8 mouse cellular contexts compared by ENCODE assay signal in genomic region chr17:34169279-34169678, GRCm38 (mm10). TPM values are rescaled to one million over a fixed set of nuclear protein-coding genes. Genes with fewer than 3 reads are reported as not detected.
DNase-seq lines count a peak whose midpoint lies in the region; ATAC-seq and TF ChIP-seq lines count a peak whose summit lies in the region.

No protein-coding gene starts in this region.

- H3K27ac ChIP-seq in intestine, postnatal 0 days (ENCODE audit: low read depth, low read length): no peak overlapping the region
- no peak overlapping the region for H3K27ac ChIP-seq in intestine, embryonic 16.5 days (ENCODE audit: low read length)
- H3K27ac ChIP-seq in ES-E14 (ENCODE audit: insufficient read depth, low read depth, low read length, poor library complexity, severe bottlenecking): no peak overlapping the region
- H3K27ac ChIP-seq in left cerebral cortex, adult 2 months: no peak overlapping the region

- 0 out of 2 replicates have a peak, but pooled peaks cover 4% of the 10 kb centered on the region for H3K9me3 ChIP-seq in intestine, postnatal 0 days (ENCODE audit: control insufficient read depth)
- H3K9me3 ChIP-seq in intestine, embryonic 16.5 days (ENCODE audit: control insufficient read depth, low read length): peaks cover 10% of the 10 kb centered on the region
- no peaks in the 10 kb centered on the region for H3K9me3 ChIP-seq in ES-E14 (ENCODE audit: control insufficient read depth, insufficient read depth, low read depth, low read length)

- no peaks in the 10 kb centered on the region for H3K79me2 ChIP-seq in C2C12 (ENCODE audit: control insufficient read depth, insufficient read depth)

- peak; percentile 88 for TF ChIP-seq CTCF in intestine, postnatal 0 days (IDR thresholded peaks at IDR 0.05; ENCODE audit: low read depth)
- TF ChIP-seq CTCF in C2C12 (IDR thresholded peaks at IDR 0.05; ENCODE audit: control insufficient read depth, insufficient read depth, insufficient read length): peak; percentile 3
- TF ChIP-seq CTCF in left cerebral cortex, adult 2 months (IDR thresholded peaks at IDR 0.05): peak; percentile 73

- no peak overlapping the region for H3K4me2 ChIP-seq in intestine, postnatal 0 days (replicated peaks; ENCODE audit: low read depth)
- no peak overlapping the region for H3K4me2 ChIP-seq in intestine, embryonic 16.5 days (ENCODE audit: low read depth, low read length)

- H3K4me1 ChIP-seq in intestine, postnatal 0 days (replicated peaks; ENCODE audit: control insufficient read depth, insufficient read depth, low read length): no peaks in the 10 kb centered on the region
- no peaks in the 10 kb centered on the region for H3K4me1 ChIP-seq in intestine, embryonic 16.5 days (ENCODE audit: control insufficient read depth, insufficient read depth, low read length)
- no peaks in the 10 kb centered on the region for H3K4me1 ChIP-seq in ES-E14 (ENCODE audit: control insufficient read depth in 2 of 2, insufficient read depth in 2 of 2, low read length in 2 of 2, poor library complexity in 1 of 2)

- in situ Hi-C loops in ES-E14 (cut with MboI; ENCODE audit: low sequenced_read_pairs in 2 of 2, unreplicated experiment in 2 of 2): no loop called here

- no peak for DNase-seq in ES-E14 (ENCODE audit: low read depth, low spot score)
- DNase-seq in embryo, embryonic 9.5 days (ENCODE audit: extremely low spot score): peak; percentile 26
- DNase-seq in left cerebral cortex, adult 2 months (ENCODE audit: extremely low spot score in 1 of 2, low spot score in 2 of 2): no peak
- peak; percentile 24 for DNase-seq in right cerebral cortex, postnatal 14 days
- no peak for DNase-seq in ovary, adult 18-20 months (ENCODE audit: low spot score)

- intact Hi-C loops in left cerebral cortex, adult 2 months (cut with DNase I): loop anchor here (1.0 to 2.0 kb wide), 2 partner anchors 34 to 68 kb away; no protein-coding TSS in a partner anchor

- peaks cover 3% of the 10 kb centered on the region; the same call in 1 of the 2 replicates for H3K27me3 ChIP-seq in intestine, postnatal 0 days (replicated peaks; ENCODE audit: control insufficient read depth, insufficient read depth, low read length)
- H3K27me3 ChIP-seq in intestine, embryonic 16.5 days (replicated peaks; ENCODE audit: control insufficient read depth, insufficient read depth, low read length): no peaks in the 10 kb centered on the region
- H3K27me3 ChIP-seq in C2C12 (ENCODE audit: control insufficient read depth, insufficient read depth, insufficient read length): peaks cover 2% of the 10 kb centered on the region

- ATAC-seq in intestine, postnatal 0 days: peak; percentile 46; the same call in 1 of the 2 replicates
- ATAC-seq in intestine, embryonic 16.5 days: no peak

- no peak overlapping the region for H3ac ChIP-seq in C2C12 (ENCODE audit: control insufficient read depth, insufficient read length, low read depth)

- H3K4me3 ChIP-seq in intestine, postnatal 0 days (ENCODE audit: low read depth, low read length): no peak overlapping the region
- H3K4me3 ChIP-seq in intestine, embryonic 16.5 days (ENCODE audit: low read length): no peak overlapping the region
- H3K4me3 ChIP-seq in C2C12 (ENCODE audit: insufficient read depth, poor library complexity, severe bottlenecking) (no peak overlapping the region), ES-E14 (ENCODE audit: insufficient read depth in 1 of 2, low read depth in 1 of 2, low read length in 2 of 2, poor library complexity in 1 of 2, severe bottlenecking in 1 of 2) (no peak overlapping the region)
- no peak overlapping the region for H3K4me3 ChIP-seq in left cerebral cortex, adult 2 months

- WGBS in intestine, postnatal 0 days: 0% methylated on average over 2 of the region's 2 CpGs
- WGBS in intestine, embryonic 16.5 days: 0% methylated on average over 2 of the region's 2 CpGs

- H3K9ac ChIP-seq in intestine, postnatal 0 days (ENCODE audit: low read depth, low read length): no peak overlapping the region
- H3K9ac ChIP-seq in intestine, embryonic 16.5 days (ENCODE audit: low read depth, low read length): no peak overlapping the region
- H3K9ac ChIP-seq in ES-E14 (ENCODE audit: insufficient read depth, low read depth, low read length, poor library complexity, severe bottlenecking): no peak overlapping the region

- H3K79me3 ChIP-seq in C2C12 (ENCODE audit: low read depth): no peaks in the 10 kb centered on the region

- H3K36me3 ChIP-seq in intestine, postnatal 0 days (ENCODE audit: control insufficient read depth, insufficient read depth): no peaks in the 10 kb centered on the region
- no peaks in the 10 kb centered on the region for H3K36me3 ChIP-seq in intestine, embryonic 16.5 days (ENCODE audit: control insufficient read depth, insufficient read depth, low read length)
- no peaks in the 10 kb centered on the region for H3K36me3 ChIP-seq in C2C12 (ENCODE audit: control insufficient read depth, insufficient read depth)
- no peaks in the 10 kb centered on the region for H3K36me3 ChIP-seq in ES-E14 (ENCODE audit: control insufficient read depth, insufficient read depth, low read length, poor library complexity, severe bottlenecking)

TF ChIP-seq in C2C12, 6 proteins besides CTCF, POLR2A, EP300 and RAD21:
- TF ChIP-seq MYOG (IDR thresholded peaks at IDR 0.05; ENCODE audit: control insufficient read depth, extremely low read depth, insufficient read length): no peak
- TF ChIP-seq CEBPB (IDR thresholded peaks at IDR 0.05; ENCODE audit: low read depth): no peak
- TF ChIP-seq USF1 (IDR thresholded peaks at IDR 0.05; ENCODE audit: low read depth): no peak
- TF ChIP-seq MYOD1 (IDR thresholded peaks at IDR 0.05; ENCODE audit: control insufficient read depth, insufficient read length, low read depth): no peak
- no peak for TF ChIP-seq FOSL1 (IDR thresholded peaks at IDR 0.05; ENCODE audit: insufficient read depth, low read length, poor library complexity, severe bottlenecking)

TF ChIP-seq in ES-E14, 5 proteins besides CTCF, POLR2A, EP300 and RAD21:
- TF ChIP-seq CHD2 (IDR thresholded peaks at IDR 0.05; ENCODE audit: low read depth, low read length): no peak
- no peak for TF ChIP-seq ZNF384 (IDR thresholded peaks at IDR 0.05; ENCODE audit: low read depth, low read length)
- TF ChIP-seq ZC3H11A (IDR thresholded peaks at IDR 0.05; ENCODE audit: borderline replicate concordance, low read depth, low read length): peak; percentile 62; the same call in 1 of the 2 replicates
- TF ChIP-seq HCFC1 (IDR thresholded peaks at IDR 0.05; ENCODE audit: borderline replicate concordance, insufficient read depth, low read length): no peak
TF ChIP-seq in ES-E14: peak in this region for 1.

RNA-seq across cellular contexts. Expression of gene H2-DMb1, which starts 16.4 kb away (rescaled TPM):
- 5.1 and 6.4 TPM in 2 replicates for polyA plus RNA-seq in intestine, postnatal 0 days (2015; fragmentation: Nextera tagmentation; extraction: Ambion mirVana)
- polyA plus RNA-seq in intestine, embryonic 16.5 days (2015; fragmentation: Nextera tagmentation; extraction: Ambion mirVana): 3.0 and 3.6 TPM in 2 replicates
- polyA plus RNA-seq in C2C12 (2012; fragmentation: generic; extraction: Trizol): not detected
- total RNA-seq in ES-E14 (2012; rRNA removed): 3.1 and 5.0 TPM in 2 replicates
- total RNA-seq in left cerebral cortex, adult 2 months (2021): 1 to 10 TPM; 1.1 to 1.7 TPM

RNA-seq across cellular contexts. Expression of gene Tap1, which starts 18.1 kb away (rescaled TPM):
- 14.1 and 15.0 TPM in 2 replicates for polyA plus RNA-seq in intestine, postnatal 0 days (2015; fragmentation: Nextera tagmentation; extraction: Ambion mirVana)
- polyA plus RNA-seq in intestine, embryonic 16.5 days (2015; fragmentation: Nextera tagmentation; extraction: Ambion mirVana): 8.4 and 8.5 TPM in 2 replicates
- 0.30 TPM for polyA plus RNA-seq in C2C12 (2012; fragmentation: generic; extraction: Trizol)
- total RNA-seq in ES-E14 (2012; rRNA removed): 13.9 and 23.1 TPM in 2 replicates
- total RNA-seq in left cerebral cortex, adult 2 months (2021): 1 to 10 TPM; 2.1 to 3.4 TPM

RNA-seq across cellular contexts. Expression of gene Psmb9, which starts 18.3 kb away (rescaled TPM):
- 36.8 and 37.7 TPM in 2 replicates for polyA plus RNA-seq in intestine, postnatal 0 days (2015; fragmentation: Nextera tagmentation; extraction: Ambion mirVana)
- 13.4 and 15.3 TPM in 2 replicates for polyA plus RNA-seq in intestine, embryonic 16.5 days (2015; fragmentation: Nextera tagmentation; extraction: Ambion mirVana)
- 0.07 TPM for polyA plus RNA-seq in C2C12 (2012; fragmentation: generic; extraction: Trizol)
- total RNA-seq in ES-E14 (2012; rRNA removed): 3.8 and 4.1 TPM in 2 replicates
- total RNA-seq in left cerebral cortex, adult 2 months (2021): 1 to 10 TPM; 1.1 to 2.0 TPM

RNA-seq across cellular contexts. Expression of gene H2-DMb2, which starts 26.2 kb away (rescaled TPM):
- 0.97 and 0.98 TPM in 2 replicates for polyA plus RNA-seq in intestine, postnatal 0 days (2015; fragmentation: Nextera tagmentation; extraction: Ambion mirVana)
- 0.87 and 0.99 TPM in 2 replicates for polyA plus RNA-seq in intestine, embryonic 16.5 days (2015; fragmentation: Nextera tagmentation; extraction: Ambion mirVana)
- polyA plus RNA-seq in C2C12 (2012; fragmentation: generic; extraction: Trizol): not detected
- total RNA-seq in ES-E14 (2012; rRNA removed): 0.31 TPM in 1 of 2 replicates, not detected in the other
- total RNA-seq in left cerebral cortex, adult 2 months (2021): under 1 TPM; 0.56 to 0.59 TPM

RNA-seq across cellular contexts. Expression of gene Psmb8, which starts 28.2 kb away (rescaled TPM):
- 82.4 and 86.4 TPM in 2 replicates for polyA plus RNA-seq in intestine, postnatal 0 days (2015; fragmentation: Nextera tagmentation; extraction: Ambion mirVana)
- polyA plus RNA-seq in intestine, embryonic 16.5 days (2015; fragmentation: Nextera tagmentation; extraction: Ambion mirVana): 20.7 and 23.1 TPM in 2 replicates
- polyA plus RNA-seq in C2C12 (2012; fragmentation: generic; extraction: Trizol): 0.05 TPM
- total RNA-seq in ES-E14 (2012; rRNA removed): 3.2 and 7.4 TPM in 2 replicates
- total RNA-seq in left cerebral cortex, adult 2 months (2021): 1 to 10 TPM; 2.0 to 3.2 TPM

Comparison
In these comparisons a context has a peak if more than half of its experiments do, and no peak if none do; other contexts are left out.
1. CTCF ChIP-seq: peak in every context shown above with its lines; median percentile 88 in intestine, postnatal 0 days; 73 in left cerebral cortex, adult 2 months; 3 in C2C12.
2. DNase-seq: peak in embryo, embryonic 9.5 days (single experiment) and right cerebral cortex, postnatal 14 days (single experiment); none in ES-E14 (single experiment), left cerebral cortex, adult 2 months (0 of 2) and ovary, adult 18-20 months (single experiment).
3. RNA of gene Psmb9, which starts 18.3 kb away (polyA plus RNA-seq): 36.8 to 37.7 TPM in intestine, postnatal 0 days and 13.4 to 15.3 TPM in intestine, embryonic 16.5 days; 0.07 TPM in C2C12 (single experiment); every median in the first group is over 10 times any median in the second.